Mouse (Mus musculus): ENCODE results near the gene Tapbp.

DNA sequence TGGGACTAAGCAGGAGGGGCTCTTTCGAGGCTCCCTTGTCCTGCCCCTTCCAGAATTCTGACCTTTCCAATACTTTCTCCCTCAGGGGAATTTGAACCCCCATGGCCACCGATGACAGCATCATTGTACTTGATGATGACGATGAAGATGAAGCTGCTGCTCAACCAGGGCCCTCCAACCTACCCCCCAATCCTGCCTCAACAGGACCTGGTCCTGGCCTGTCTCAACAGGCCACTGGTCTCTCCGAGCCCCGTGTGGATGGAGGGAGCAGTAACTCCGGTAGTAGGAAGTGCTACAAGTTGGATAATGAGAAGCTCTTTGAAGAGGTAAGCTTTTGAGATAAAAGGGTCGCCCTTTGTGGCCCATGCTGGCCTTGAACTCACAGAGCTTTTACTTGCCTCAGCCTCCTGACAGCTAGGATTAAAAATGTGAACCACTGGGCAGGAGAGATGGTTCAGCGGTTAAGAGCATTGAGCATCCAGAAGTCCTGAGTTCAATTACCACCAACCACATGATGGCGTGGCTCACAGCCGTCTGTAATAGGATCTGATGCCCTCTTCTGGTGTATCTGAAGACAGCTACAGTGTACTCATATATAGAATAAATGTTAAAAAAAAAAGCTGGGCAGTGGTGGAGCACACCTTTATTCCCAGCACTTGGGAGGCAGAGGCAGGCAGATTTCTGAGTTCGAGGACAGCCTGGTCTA is 5.2 kb upstream of the Tapbp start:
- no peak for TF ChIP-seq CTCF (IDR thresholded peaks at IDR 0.05; ENCODE audit: control insufficient read depth, insufficient read depth, insufficient replicate concordance, low read depth, low read length)
- TF ChIP-seq POLR2A (IDR thresholded peaks at IDR 0.05; ENCODE audit: control insufficient read depth, low read depth, low read length) = no peak
